Mouse (Mus musculus): Measurements from ENCODE around the gene Hnrnph3.

DNA sequence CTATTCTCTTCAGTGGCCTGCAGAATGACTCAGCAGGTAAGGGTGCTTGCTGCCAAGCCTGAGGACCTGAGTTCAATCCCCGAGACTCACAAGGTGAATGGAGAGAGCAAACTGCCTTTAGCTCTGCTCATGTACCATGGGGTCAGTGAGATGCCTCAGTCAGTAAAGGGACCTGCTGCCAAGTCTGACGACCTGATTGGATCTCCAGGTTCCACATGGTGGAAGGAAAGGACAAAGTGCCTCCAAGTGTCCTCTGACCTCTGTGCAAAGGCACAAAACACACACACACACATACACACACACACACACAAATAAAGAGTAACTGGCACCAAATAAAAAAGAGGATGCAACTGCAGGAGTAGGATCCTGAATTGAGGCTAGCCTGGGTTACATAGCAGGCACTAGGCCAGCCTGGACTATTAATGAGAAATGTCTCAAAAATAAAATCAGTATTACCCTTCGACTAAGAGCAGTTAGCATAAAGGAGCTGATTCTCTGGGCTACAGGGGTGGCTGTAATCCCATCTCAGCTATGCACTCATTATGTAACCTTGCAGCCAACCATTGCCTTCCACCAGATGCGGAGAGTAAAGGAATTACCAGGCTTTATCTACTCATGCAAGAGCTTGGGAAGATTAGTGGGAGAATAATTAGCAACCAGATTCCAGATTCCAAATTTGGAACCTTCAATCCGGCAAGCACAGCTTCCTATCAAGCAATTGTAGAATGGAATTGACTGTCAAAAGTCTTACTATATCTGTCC lies 16.0 kb upstream of the Hnrnph3 start:
- no peak for TF ChIP-seq ZNF384 (IDR thresholded peaks at IDR 0.05; ENCODE audit: low read depth, low read length)
- TF ChIP-seq MAFK (IDR thresholded peaks at IDR 0.05; ENCODE audit: insufficient read depth, low read depth, low read length), result no peak
- TF ChIP-seq HCFC1 (IDR thresholded peaks at IDR 0.05; ENCODE audit: borderline replicate concordance, insufficient read depth, low read length), result no peak

Data from ES-E14 (cell line).